Mouse (Mus musculus): ENCODE results near the gene Samd4b.

- TF ChIP-seq CTCF (IDR thresholded peaks at IDR 0.05; ENCODE audit: low read depth, low read length) (no peak), GATA1 (IDR thresholded peaks at IDR 0.05; ENCODE audit: borderline replicate concordance, low read length) (no peak), POLR2AphosphoS5 (IDR thresholded peaks at IDR 0.05; ENCODE audit: insufficient replicate concordance, low read depth, low read length) (no peak), TAL1 (conservative IDR thresholded peaks at IDR 0.05; ENCODE audit: low read depth, low read length) (no peak), GATA2 (IDR thresholded peaks at IDR 0.05; ENCODE audit: borderline replicate concordance, low read depth, low read length) (no peak)
Observed at GRCm38 (mm10) chr7:28437964-28438363, 160.0 kb downstream of the Samd4b start.
